Mouse (Mus musculus): ENCODE measurements around the gene Med25. TPM values are rescaled to one million over a fixed set of nuclear protein-coding genes. Genes with fewer than 3 reads are reported as not detected.
A peak's percentile ranks its signal among the peaks of the same experiment; 100 is the strongest.

Med25 gene
- polyA plus RNA-seq, 1 experiment from 2014 or later: 59.5 TPM

DNA sequence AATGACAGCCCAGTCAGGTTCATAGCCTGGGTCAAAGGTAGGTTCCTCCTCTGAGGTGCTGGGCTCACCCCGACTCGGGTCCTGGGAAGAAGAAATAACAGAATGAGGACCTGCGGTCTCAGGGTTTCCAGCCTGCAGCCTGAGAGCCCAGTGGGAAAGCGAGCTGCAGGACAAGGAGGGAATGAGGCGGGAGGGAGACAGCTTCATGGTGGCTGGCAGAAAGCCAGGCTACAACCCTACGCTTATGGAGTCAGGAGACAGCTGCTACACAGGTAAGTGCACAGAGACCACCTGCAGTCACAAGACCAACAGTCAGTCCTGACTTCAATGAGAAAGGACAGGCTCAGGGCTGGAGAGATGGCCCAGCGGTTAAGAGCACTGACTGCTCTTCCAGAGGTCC, 45.7 kb downstream of the Med25 start:
- 93% methylated on average over 7 of the region's 7 CpGs for WGBS
- no peaks in the 10 kb centered on the region for H3K9me3 ChIP-seq (ENCODE audit: control insufficient read depth, low read length)
- no peak overlapping the region for H3K9ac ChIP-seq (ENCODE audit: low read length)
- ATAC-seq (ENCODE audit: insufficient number of reproducible peaks, insufficient read depth, low FRiP score, low read depth): no peak
- H3K4me1 ChIP-seq (ENCODE audit: control insufficient read depth in 2 of 2, insufficient read depth in 2 of 2, low read length in 2 of 2): peaks cover 15 to 20% of the 10 kb centered on the region in 2 experiments
- H3K4me2 ChIP-seq (ENCODE audit: low read length): no peak overlapping the region
- no peak overlapping the region for H3K4me3 ChIP-seq (ENCODE audit: control insufficient read depth in 1 of 2, insufficient read depth in 1 of 2, low read depth in 1 of 2, low read length in 2 of 2)
- H3K27ac ChIP-seq (replicated peaks in 1 of 2; ENCODE audit: control insufficient read depth in 1 of 2, insufficient read depth in 1 of 2, low read depth in 2 of 2, low read length in 2 of 2): no peak overlapping the region
- no peaks in the 10 kb centered on the region for H3K27me3 ChIP-seq (ENCODE audit: control insufficient read depth, insufficient read depth, low read length)
- peaks cover 61% of the 10 kb centered on the region for H3K36me3 ChIP-seq (ENCODE audit: control insufficient read depth, insufficient read depth, low read length)

DNA sequence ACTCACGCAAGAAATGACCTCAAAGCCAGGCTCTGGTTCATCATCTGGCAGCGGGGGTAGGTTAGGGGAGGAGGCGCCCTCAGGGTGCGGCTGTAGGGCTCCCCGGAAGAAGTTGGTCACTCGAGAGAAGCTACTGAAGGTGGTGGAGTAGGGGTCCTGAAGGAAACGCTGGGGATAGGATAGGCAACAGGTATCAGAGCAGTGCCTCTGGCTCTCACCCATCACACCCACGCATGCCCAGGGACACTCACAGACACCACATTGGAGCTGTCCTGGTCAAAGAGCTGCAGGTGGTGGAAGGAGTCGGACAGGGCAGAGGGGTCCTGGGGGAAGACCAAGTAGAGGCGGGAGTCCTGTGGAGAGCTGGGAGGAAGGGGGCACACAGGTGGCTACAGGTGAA, 47.5 kb downstream of the Med25 start:
- Histone ChIP-seq H3K9ac (ENCODE audit: low read length) (no peak overlapping the region), H3K4me2 (ENCODE audit: low read length) (no peak overlapping the region), H3K4me1 (ENCODE audit: control insufficient read depth in 2 of 2, insufficient read depth in 2 of 2, low read length in 2 of 2) (peaks cover 11% of the 10 kb centered on the region in 2 experiments), H3K27me3 (ENCODE audit: control insufficient read depth, insufficient read depth, low read length) (peaks cover 9% of the 10 kb centered on the region), H3K4me3 (ENCODE audit: control insufficient read depth in 1 of 2, insufficient read depth in 1 of 2, low read depth in 1 of 2, low read length in 2 of 2) (no peak overlapping the region), H3K9me3 (ENCODE audit: control insufficient read depth, low read length) (no peaks in the 10 kb centered on the region), H3K27ac (replicated peaks in 1 of 2; ENCODE audit: control insufficient read depth in 1 of 2, insufficient read depth in 1 of 2, low read depth in 2 of 2, low read length in 2 of 2) (no peak overlapping the region), H3K36me3 (ENCODE audit: control insufficient read depth, insufficient read depth, low read length) (peaks cover 71% of the 10 kb centered on the region)
- WGBS: 94% methylated on average over 10 of the region's 10 CpGs
- ATAC-seq (ENCODE audit: insufficient number of reproducible peaks, insufficient read depth, low FRiP score, low read depth): no peak

DNA sequence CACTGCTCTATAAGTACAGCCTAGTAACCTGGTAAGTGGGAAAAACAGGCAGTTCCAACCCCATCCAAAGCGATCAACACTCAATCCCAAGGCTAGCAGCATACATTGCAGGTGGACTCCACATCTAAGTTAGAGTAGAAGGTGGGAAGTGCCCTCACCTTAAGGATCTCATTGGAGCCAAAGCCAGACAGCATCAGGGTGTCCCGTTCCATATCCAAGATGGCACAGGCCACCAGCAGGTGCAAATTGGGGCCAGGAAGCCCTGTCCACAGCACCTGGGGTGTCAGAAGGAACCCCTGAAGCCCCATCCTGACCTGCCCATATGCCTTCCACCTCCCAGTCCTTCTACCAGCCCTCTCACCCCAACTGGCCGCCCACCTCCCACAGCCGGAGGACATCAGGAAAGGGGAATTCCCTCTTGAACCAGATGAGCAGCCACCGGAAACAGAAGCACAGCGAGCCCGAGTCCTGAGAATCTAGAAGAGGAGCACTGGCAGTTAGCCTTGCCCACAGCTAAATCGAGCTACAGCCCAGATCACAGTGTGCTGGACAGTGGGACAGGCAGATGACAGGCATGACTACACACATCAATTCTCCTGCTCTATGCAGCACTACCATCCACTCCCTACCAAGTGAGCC, 50.6 kb downstream of the Med25 start:
- peaks cover 13% of the 10 kb centered on the region for H3K27me3 ChIP-seq (ENCODE audit: control insufficient read depth, insufficient read depth, low read length)
- ATAC-seq (ENCODE audit: insufficient number of reproducible peaks, insufficient read depth, low FRiP score, low read depth): no peak

DNA sequence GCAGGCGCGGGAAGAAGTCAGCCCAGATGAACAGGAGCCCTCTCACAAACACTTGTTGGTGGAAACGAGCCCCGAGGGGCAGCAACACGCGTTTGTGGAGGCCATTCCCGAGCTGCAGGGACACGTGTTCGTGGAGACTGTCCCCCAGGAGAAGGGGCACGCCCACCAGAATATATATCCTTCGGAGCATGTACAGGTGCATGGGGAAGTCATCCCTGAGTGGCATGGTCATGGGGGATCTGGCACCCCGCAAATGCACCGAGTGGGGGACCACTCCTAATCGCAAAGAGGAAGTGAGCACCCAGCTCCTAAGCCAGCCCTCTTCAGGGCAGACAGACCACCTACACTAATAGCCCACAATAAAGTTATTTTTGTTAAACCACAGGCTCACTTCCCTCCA, 52.1 kb downstream of the Med25 start:
- Histone ChIP-seq H3K9me3 (ENCODE audit: control insufficient read depth, low read length) (no peaks in the 10 kb centered on the region), H3K4me2 (ENCODE audit: low read length) (peak overlapping the region; percentile 70; the same call in 1 of the 2 replicates), H3K9ac (ENCODE audit: low read length) (no peak overlapping the region), H3K27me3 (ENCODE audit: control insufficient read depth, insufficient read depth, low read length) (peaks cover 13% of the 10 kb centered on the region), H3K4me3 (ENCODE audit: control insufficient read depth in 1 of 2, insufficient read depth in 1 of 2, low read depth in 1 of 2, low read length in 2 of 2) (no peak overlapping the region), H3K36me3 (ENCODE audit: control insufficient read depth, insufficient read depth, low read length) (peaks cover 52% of the 10 kb centered on the region), H3K4me1 (ENCODE audit: control insufficient read depth in 2 of 2, insufficient read depth in 2 of 2, low read length in 2 of 2) (peaks cover 12% of the 10 kb centered on the region in 2 experiments), H3K27ac (replicated peaks in 1 of 2; ENCODE audit: control insufficient read depth in 1 of 2, insufficient read depth in 1 of 2, low read depth in 2 of 2, low read length in 2 of 2) (no peak overlapping the region)
- 52% methylated on average over 14 of the region's 14 CpGs for WGBS
- ATAC-seq (ENCODE audit: insufficient number of reproducible peaks, insufficient read depth, low FRiP score, low read depth): no peak

More for the DNA sequence above, 50.6 kb downstream of the Med25 start:
- H3K36me3 ChIP-seq (ENCODE audit: control insufficient read depth, insufficient read depth, low read length): peaks cover 67% of the 10 kb centered on the region
- no peak overlapping the region for H3K4me2 ChIP-seq (ENCODE audit: low read length)
- H3K27ac ChIP-seq (replicated peaks in 1 of 2; ENCODE audit: control insufficient read depth in 1 of 2, insufficient read depth in 1 of 2, low read depth in 2 of 2, low read length in 2 of 2): no peak overlapping the region
- 90% methylated on average over 8 of the region's 8 CpGs for WGBS
- H3K4me1 ChIP-seq (ENCODE audit: control insufficient read depth in 2 of 2, insufficient read depth in 2 of 2, low read length in 2 of 2): peaks cover 11 to 12% of the 10 kb centered on the region in 2 experiments
- no peak overlapping the region for H3K9ac ChIP-seq (ENCODE audit: low read length)
- H3K4me3 ChIP-seq (ENCODE audit: control insufficient read depth in 1 of 2, insufficient read depth in 1 of 2, low read depth in 1 of 2, low read length in 2 of 2): no peak overlapping the region
- H3K9me3 ChIP-seq (ENCODE audit: control insufficient read depth, low read length): no peaks in the 10 kb centered on the region

DNA sequence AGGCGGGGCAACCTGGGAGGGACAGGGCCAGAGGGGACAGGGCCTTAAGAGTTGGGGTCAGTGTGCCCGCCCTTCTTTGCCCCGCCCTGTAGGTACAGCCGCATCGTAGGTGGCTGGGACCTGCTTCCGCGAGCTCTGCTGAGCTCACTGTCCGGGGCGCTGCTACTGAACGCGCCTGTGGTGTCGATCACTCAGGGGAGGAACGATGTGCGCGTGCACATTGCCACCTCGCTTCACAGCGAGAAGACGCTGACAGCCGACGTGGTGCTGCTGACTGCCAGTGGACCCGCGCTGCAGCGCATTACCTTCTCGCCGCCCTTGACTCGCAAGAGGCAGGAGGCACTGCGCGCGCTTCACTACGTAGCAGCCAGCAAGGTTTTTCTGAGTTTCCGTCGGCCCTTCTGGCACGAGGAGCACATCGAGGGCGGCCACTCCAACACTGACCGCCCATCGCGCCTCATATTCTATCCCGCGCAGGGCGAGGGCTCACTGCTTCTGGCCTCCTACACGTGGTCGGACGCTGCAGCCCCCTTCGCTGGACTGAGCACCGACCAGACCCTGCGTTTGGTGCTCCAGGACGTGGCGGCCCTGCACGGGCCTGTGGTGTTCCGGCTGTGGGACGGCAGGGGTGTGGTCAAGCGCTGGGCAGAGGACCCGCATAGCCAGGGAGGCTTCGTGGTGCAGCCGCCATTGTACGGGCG, 52.9 kb downstream of the Med25 start:
- Histone ChIP-seq H3K4me3 (ENCODE audit: control insufficient read depth in 1 of 2, insufficient read depth in 1 of 2, low read depth in 1 of 2, low read length in 2 of 2) (peak overlapping the region; percentile 28 to 35), H3K27ac (replicated peaks in 1 of 2; ENCODE audit: control insufficient read depth in 1 of 2, insufficient read depth in 1 of 2, low read depth in 2 of 2, low read length in 2 of 2) (no peak overlapping the region), H3K4me1 (ENCODE audit: control insufficient read depth in 2 of 2, insufficient read depth in 2 of 2, low read length in 2 of 2) (peaks cover 12% of the 10 kb centered on the region in 2 experiments), H3K36me3 (ENCODE audit: control insufficient read depth, insufficient read depth, low read length) (peaks cover 44% of the 10 kb centered on the region), H3K9ac (ENCODE audit: low read length) (peak overlapping the region; percentile 60), H3K27me3 (ENCODE audit: control insufficient read depth, insufficient read depth, low read length) (peaks cover 13% of the 10 kb centered on the region), H3K9me3 (ENCODE audit: control insufficient read depth, low read length) (no peaks in the 10 kb centered on the region), H3K4me2 (ENCODE audit: low read length) (peak overlapping the region; percentile 70)
- peak; percentile 12; the same call in 1 of the 2 replicates for ATAC-seq (ENCODE audit: insufficient number of reproducible peaks, insufficient read depth, low FRiP score, low read depth)
- 2% methylated on average over 58 of the region's 58 CpGs for WGBS

DNA sequence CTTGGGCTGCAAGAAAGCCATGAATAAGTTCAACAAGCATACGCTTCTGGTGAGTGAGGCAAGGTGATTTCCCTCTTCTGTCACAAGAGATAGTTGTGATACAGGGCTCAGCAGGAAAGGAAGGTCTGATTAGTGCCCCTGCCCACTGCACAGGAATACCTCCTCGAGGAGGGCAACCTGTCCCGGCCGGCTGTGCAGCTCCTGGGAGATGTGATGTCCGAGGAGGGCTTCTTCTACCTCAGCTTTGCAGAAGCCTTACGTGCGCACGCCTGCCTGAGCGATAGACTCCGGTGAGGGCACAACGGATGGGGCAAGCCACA, 53.4 kb downstream of the Med25 start:
- Histone ChIP-seq H3K9ac (ENCODE audit: low read length) (peak overlapping the region; percentile 60), H3K9me3 (ENCODE audit: control insufficient read depth, low read length) (no peaks in the 10 kb centered on the region), H3K4me1 (ENCODE audit: control insufficient read depth in 2 of 2, insufficient read depth in 2 of 2, low read length in 2 of 2) (peaks cover 12% of the 10 kb centered on the region in 2 experiments), H3K27me3 (ENCODE audit: control insufficient read depth, insufficient read depth, low read length) (peaks cover 13% of the 10 kb centered on the region), H3K4me3 (ENCODE audit: control insufficient read depth in 1 of 2, insufficient read depth in 1 of 2, low read depth in 1 of 2, low read length in 2 of 2) (peak overlapping the region; percentile 28 to 35; a peak in 3 of 4 replicates), H3K27ac (replicated peaks in 1 of 2; ENCODE audit: control insufficient read depth in 1 of 2, insufficient read depth in 1 of 2, low read depth in 2 of 2, low read length in 2 of 2) (no peak overlapping the region), H3K4me2 (ENCODE audit: low read length) (peak overlapping the region; percentile 70), H3K36me3 (ENCODE audit: control insufficient read depth, insufficient read depth, low read length) (peaks cover 39% of the 10 kb centered on the region)
- 26% methylated on average over 11 of the region's 11 CpGs for WGBS
- no peak for ATAC-seq (ENCODE audit: insufficient number of reproducible peaks, insufficient read depth, low FRiP score, low read depth)

DNA sequence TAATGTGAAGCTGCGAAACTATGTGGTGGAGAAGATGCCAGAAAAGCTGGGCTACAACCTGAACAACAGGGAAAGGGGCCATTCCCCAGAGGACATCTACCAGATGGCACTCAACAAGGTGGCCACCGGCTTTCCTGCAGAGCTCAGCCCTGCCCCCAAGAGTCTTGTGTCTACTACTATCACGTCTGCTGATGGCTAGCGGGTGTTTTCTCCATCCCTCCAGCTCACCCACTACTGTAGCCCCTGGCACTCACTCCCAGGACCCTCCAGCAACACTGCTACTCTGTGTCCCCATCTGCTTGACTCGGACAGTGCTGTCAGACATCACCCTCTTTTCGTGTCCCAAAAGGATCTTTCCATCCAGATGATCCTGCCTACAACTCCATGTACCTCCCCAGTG, 54.4 kb downstream of the Med25 start:
- no peak overlapping the region for H3K9ac ChIP-seq (ENCODE audit: low read length)
- H3K27me3 ChIP-seq (ENCODE audit: control insufficient read depth, insufficient read depth, low read length): peaks cover 13% of the 10 kb centered on the region
- WGBS: 79% methylated on average over 6 of the region's 6 CpGs
- no peak overlapping the region for H3K4me3 ChIP-seq (ENCODE audit: control insufficient read depth in 1 of 2, insufficient read depth in 1 of 2, low read depth in 1 of 2, low read length in 2 of 2)
- no peak overlapping the region for H3K4me2 ChIP-seq (ENCODE audit: low read length)
- no peak overlapping the region for H3K27ac ChIP-seq (replicated peaks in 1 of 2; ENCODE audit: control insufficient read depth in 1 of 2, insufficient read depth in 1 of 2, low read depth in 2 of 2, low read length in 2 of 2)
- H3K36me3 ChIP-seq (ENCODE audit: control insufficient read depth, insufficient read depth, low read length): peaks cover 29% of the 10 kb centered on the region
- peaks cover 12% of the 10 kb centered on the region in 2 experiments for H3K4me1 ChIP-seq (ENCODE audit: control insufficient read depth in 2 of 2, insufficient read depth in 2 of 2, low read length in 2 of 2)
- ATAC-seq (ENCODE audit: insufficient number of reproducible peaks, insufficient read depth, low FRiP score, low read depth): no peak
- H3K9me3 ChIP-seq (ENCODE audit: control insufficient read depth, low read length): no peaks in the 10 kb centered on the region

All from heart, embryonic 14.5 days (tissue).